In the genomic region with DNA sequence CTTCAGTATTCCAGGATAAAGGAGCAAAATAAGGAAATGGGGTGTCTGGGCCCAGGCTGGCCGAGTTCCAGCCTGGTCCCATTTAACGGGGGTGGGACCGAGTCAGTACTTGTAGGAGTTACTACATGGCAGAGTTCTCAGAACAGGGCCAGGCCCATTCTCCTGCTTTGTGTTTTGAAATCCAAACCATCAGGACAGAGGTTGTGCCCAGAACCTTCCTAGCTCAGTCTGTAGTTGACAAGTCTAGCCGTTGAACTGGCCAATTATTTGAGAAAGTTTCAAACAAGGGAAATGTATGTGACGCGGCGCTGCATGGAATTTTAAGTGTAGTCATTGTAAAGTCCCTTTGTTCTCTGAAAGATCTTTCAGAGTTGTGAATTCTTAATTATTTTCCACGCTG, we compare ENCODE assay signal across 32 mouse cellular contexts.
DNase-seq lines count a peak whose midpoint lies in the region; ATAC-seq lines count a peak whose summit lies in the region.
"Had no signal": no experiment of that assay in that cellular context is flagged by ENCODE, and none has a peak within 500 bp of the region (broad histone marks: within the 10 kb centered on the region; RNA-seq: fewer than 3 reads in every experiment).

No protein-coding gene starts in this region.

- 0 out of 2 replicates have a peak overlapping the region, but pooled peaks have one; percentile 25 for H3K27ac ChIP-seq in heart, embryonic 13.5 days (replicated peaks)
- H3K27ac ChIP-seq in midbrain, embryonic 14.5 days (replicated peaks; ENCODE audit: low read depth, low read length) = no peak overlapping the region
- no peak overlapping the region for H3K27ac ChIP-seq in midbrain, embryonic 15.5 days
- H3K27ac ChIP-seq: embryonic facial prominence, embryonic 13.5 days; forebrain, embryonic 15.5 days; hindbrain, embryonic 15.5 days; kidney, postnatal 0 days; limb, embryonic 10.5 days; limb, embryonic 15.5 days; liver, embryonic 13.5 days; neural tube, embryonic 12.5 days had no signal

- DNase-seq in adrenal gland, adult 2 months = peak; percentile 2
- no peak for DNase-seq in adrenal gland, postnatal 10 days
- no peak for DNase-seq in heart, adult 18-20 months
- peak; percentile 7 for DNase-seq in kidney, postnatal 14 days
- no peak for DNase-seq in kidney, postnatal 10 days
- DNase-seq in midbrain, embryonic 14.5 days = peak; percentile 37
- DNase-seq: adrenal gland, adult 8-10 months; cerebellum, adult 11-12 months; cerebellum, adult 9-11 months; embryo, embryonic 11 days; heart, postnatal 14 days; kidney, adult 18-20 months; layer of hippocampus, adult 9-11 months; liver, embryonic 13.5 days; lung, postnatal 10 days; right cerebral cortex, adult 18-20 months; spleen, adult 18-20 months; thymus, adult 2 months; thymus, postnatal 36 days had no signal

- H3K4me1 ChIP-seq in heart, embryonic 13.5 days = peaks cover 6% of the 10 kb centered on the region; the same call in 1 of the 2 replicates
- H3K4me1 ChIP-seq in midbrain, embryonic 14.5 days (ENCODE audit: control insufficient read depth, insufficient read depth, low read length) = no peaks in the 10 kb centered on the region
- no peaks in the 10 kb centered on the region for H3K4me1 ChIP-seq in midbrain, embryonic 15.5 days
- H3K4me1 ChIP-seq: embryonic facial prominence, embryonic 13.5 days; hindbrain, embryonic 15.5 days; limb, embryonic 10.5 days; limb, embryonic 15.5 days; liver, embryonic 13.5 days; neural tube, embryonic 12.5 days had no signal

- ATAC-seq in heart, embryonic 13.5 days (ENCODE audit: extremely low read depth, insufficient number of reproducible peaks, low FRiP score, low TSS enrichment) = no peak
- no peak for ATAC-seq in midbrain, embryonic 14.5 days (ENCODE audit: low FRiP score, low TSS enrichment)
- no peak for ATAC-seq in midbrain, embryonic 15.5 days (replicated peaks)
- ATAC-seq: activated CD4-positive, CD25-positive, alpha-beta regulatory T cell, adult 4 months; forebrain, embryonic 15.5 days had no signal

- H3K36me3 ChIP-seq in heart, embryonic 13.5 days = peaks cover 29% of the 10 kb centered on the region; the same call in 1 of the 2 replicates
- H3K36me3 ChIP-seq in midbrain, embryonic 14.5 days (ENCODE audit: control insufficient read depth, insufficient read depth, low read length) = peaks cover 39% of the 10 kb centered on the region
- peaks cover 9% of the 10 kb centered on the region; the same call in 1 of the 2 replicates for H3K36me3 ChIP-seq in midbrain, embryonic 15.5 days (replicated peaks)

- H3K4me3 ChIP-seq in heart, embryonic 13.5 days = no peak overlapping the region
- H3K4me3 ChIP-seq in midbrain, embryonic 14.5 days (replicated peaks; ENCODE audit: low read depth, low read length) = no peak overlapping the region
- no peak overlapping the region for H3K4me3 ChIP-seq in midbrain, embryonic 15.5 days
- H3K4me3 ChIP-seq: embryonic facial prominence, embryonic 13.5 days; erythroblast, embryonic 14.5 days; forebrain, embryonic 15.5 days; hindbrain, embryonic 15.5 days; limb, embryonic 10.5 days; limb, embryonic 15.5 days; liver, embryonic 13.5 days; myocyte; neural tube, embryonic 12.5 days had no signal

- WGBS in heart, embryonic 13.5 days = 74% methylated on average over 8 of the region's 8 CpGs
- 35% methylated on average over 8 of the region's 8 CpGs for WGBS in midbrain, embryonic 14.5 days
- 40% methylated on average over 8 of the region's 8 CpGs for WGBS in midbrain, embryonic 15.5 days

- H3K27me3 ChIP-seq in heart, embryonic 13.5 days (replicated peaks) = no peaks in the 10 kb centered on the region
- no peaks in the 10 kb centered on the region for H3K27me3 ChIP-seq in midbrain, embryonic 14.5 days (ENCODE audit: control insufficient read depth, insufficient read depth, low read length)
- H3K27me3 ChIP-seq in midbrain, embryonic 15.5 days (replicated peaks) = no peaks in the 10 kb centered on the region
- H3K27me3 ChIP-seq: CH12.LX; embryonic facial prominence, embryonic 13.5 days; forebrain, embryonic 15.5 days; hindbrain, embryonic 15.5 days; limb, embryonic 15.5 days; liver, embryonic 13.5 days; neural tube, embryonic 12.5 days had no signal

- H3K4me2 ChIP-seq in heart, embryonic 13.5 days = no peak overlapping the region
- no peak overlapping the region for H3K4me2 ChIP-seq in midbrain, embryonic 14.5 days (ENCODE audit: low read length)
- H3K4me2 ChIP-seq in midbrain, embryonic 15.5 days = no peak overlapping the region
- H3K4me2 ChIP-seq: embryonic facial prominence, embryonic 13.5 days; forebrain, embryonic 15.5 days; hindbrain, embryonic 15.5 days; limb, embryonic 15.5 days; liver, embryonic 13.5 days; neural tube, embryonic 12.5 days had no signal

- H3K9ac ChIP-seq in heart, embryonic 13.5 days = no peak overlapping the region
- H3K9ac ChIP-seq in midbrain, embryonic 14.5 days (replicated peaks; ENCODE audit: low read length) = no peak overlapping the region
- no peak overlapping the region for H3K9ac ChIP-seq in midbrain, embryonic 15.5 days
- H3K9ac ChIP-seq: embryonic facial prominence, embryonic 13.5 days; forebrain, embryonic 15.5 days; hindbrain, embryonic 15.5 days; limb, embryonic 15.5 days; liver, embryonic 13.5 days; neural tube, embryonic 12.5 days had no signal

- no peaks in the 10 kb centered on the region for H3K9me3 ChIP-seq in heart, embryonic 13.5 days
- no peaks in the 10 kb centered on the region for H3K9me3 ChIP-seq in midbrain, embryonic 14.5 days (ENCODE audit: control insufficient read depth, low read length)
- no peaks in the 10 kb centered on the region for H3K9me3 ChIP-seq in midbrain, embryonic 15.5 days
- H3K9me3 ChIP-seq: embryonic facial prominence, embryonic 13.5 days; forebrain, embryonic 15.5 days; hindbrain, embryonic 15.5 days; limb, embryonic 10.5 days; limb, embryonic 15.5 days; liver, embryonic 13.5 days; neural tube, embryonic 12.5 days had no signal

Comparison
In these comparisons a context has a peak if more than half of its experiments do, and no peak if none do; other contexts are left out.
1. DNase-seq: peak in adrenal gland, adult 2 months (single experiment), kidney, postnatal 14 days (single experiment) and midbrain, embryonic 14.5 days (single experiment); none in adrenal gland, postnatal 10 days (single experiment), heart, adult 18-20 months (0 of 2) and kidney, postnatal 10 days (single experiment).